Comparison of ENCODE assay signal across 24 mouse cellular contexts in the genomic region with DNA sequence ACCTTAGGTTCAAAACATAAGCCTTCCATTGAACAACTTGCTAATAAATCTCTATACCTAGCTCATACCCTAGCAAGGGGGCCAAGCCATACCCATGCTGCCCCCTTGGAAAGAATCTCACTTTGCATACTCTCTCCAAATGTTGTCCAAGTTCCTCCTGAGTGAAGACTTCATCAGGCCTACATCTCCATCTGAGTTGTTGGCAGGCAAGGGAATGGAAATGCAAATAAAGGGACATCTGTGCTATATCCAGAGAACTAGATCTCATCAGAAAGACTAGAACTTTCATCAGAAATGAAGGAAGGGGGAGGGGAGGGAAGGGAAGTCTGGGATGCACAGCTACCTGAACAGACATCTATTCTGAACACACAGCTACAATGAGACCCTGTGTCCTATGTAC.
DNase-seq lines count a peak whose midpoint lies in the region; ATAC-seq and TF ChIP-seq lines count a peak whose summit lies in the region.
"Had no signal": no experiment of that assay in that cellular context is flagged by ENCODE, and none has a peak within 500 bp of the region (broad histone marks: within the 10 kb centered on the region; RNA-seq: fewer than 3 reads in every experiment).

No protein-coding gene starts in this region.

- peak; percentile 72 for ATAC-seq in frontal cortex, adult (ENCODE audit: low TSS enrichment)
- ATAC-seq: activated CD4-positive, CD25-positive, alpha-beta regulatory T cell, adult 4 months; forebrain, embryonic 15.5 days; hindbrain, postnatal 0 days; Patski had no signal

- DNase-seq in frontal cortex, postnatal 10 days (ENCODE audit: low spot score in 2 of 2): no peak
- DNase-seq in left cerebral cortex, adult 2 months (ENCODE audit: extremely low spot score in 1 of 2, low spot score in 2 of 2): no peak
- DNase-seq in left cerebral cortex, adult 11 months (ENCODE audit: low spot score): no peak
- peak; percentile 8 for DNase-seq in right cerebral cortex, postnatal 25 days
- no peak for DNase-seq in right cerebral cortex, postnatal 14 days
- DNase-seq in embryo, embryonic 10.5 days (ENCODE audit: low spot score): no peak
- DNase-seq: adrenal gland, postnatal 14 days; cerebellum, adult 18-20 months; cerebellum, adult 9-11 months; cerebellum, postnatal 36 days; embryo, embryonic 11 days; gastrocnemius, postnatal 10 days; heart, adult 18-20 months; heart, postnatal 10 days had no signal

- TF ChIP-seq CTCF in left cerebral cortex, adult 2 months (IDR thresholded peaks at IDR 0.05): no peak

- peak overlapping the region; percentile 78 for H3K27ac ChIP-seq in left cerebral cortex, adult 2 months
- H3K27ac ChIP-seq: embryonic facial prominence, embryonic 15.5 days; forebrain, embryonic 10.5 days; heart, embryonic 10.5 days; hindbrain, embryonic 13.5 days; hindbrain, postnatal 0 days had no signal

- H3K4me3 ChIP-seq in left cerebral cortex, adult 2 months: no peak overlapping the region
- H3K4me3 ChIP-seq: embryonic facial prominence, embryonic 15.5 days; erythroblast, embryonic 14.5 days; forebrain, embryonic 10.5 days; forebrain, embryonic 15.5 days; heart, embryonic 10.5 days; hindbrain, embryonic 13.5 days had no signal

- intact Hi-C loops in left cerebral cortex, adult 2 months (cut with DNase I): loop anchor here (1.0 to 10.0 kb wide), 2 partner anchors 83 to 522 kb away; no protein-coding TSS in a partner anchor
